Mouse (Mus musculus) testis, postnatal 14 days (tissue): ENCODE results near the gene Rhoa.
"Not testable (repeated sequence)": the region's sequence is repeated elsewhere in the genome, so short reads cannot be mapped to it uniquely, and the experiment has no call there.

Experiments used
- DNase-seq: peaks from one replicate; pipeline ENCODE4 v3.0.0; 2021; ENCODE audit warnings: low spot score

The Rhoa gene

DNA sequence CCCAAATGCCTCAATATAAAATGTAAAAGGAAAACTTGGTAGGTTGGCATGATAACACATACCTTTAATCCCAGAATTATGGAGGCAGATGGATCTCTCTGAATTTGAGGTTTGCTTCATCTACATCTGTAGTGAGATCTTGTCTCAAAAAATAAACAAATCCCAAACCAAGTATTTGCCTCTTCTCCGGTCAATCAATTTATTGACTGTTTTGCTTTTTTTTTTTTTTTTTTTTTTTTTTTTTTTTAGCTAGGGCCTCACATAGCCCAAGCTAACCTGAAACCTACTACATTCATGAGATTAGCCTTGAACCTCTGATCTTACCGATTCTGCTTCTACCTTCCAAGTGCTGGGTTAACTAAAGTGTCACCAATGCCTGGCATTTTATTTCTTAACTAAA, 16.6 kb upstream of the Rhoa start:
- DNase-seq = no peak

DNA sequence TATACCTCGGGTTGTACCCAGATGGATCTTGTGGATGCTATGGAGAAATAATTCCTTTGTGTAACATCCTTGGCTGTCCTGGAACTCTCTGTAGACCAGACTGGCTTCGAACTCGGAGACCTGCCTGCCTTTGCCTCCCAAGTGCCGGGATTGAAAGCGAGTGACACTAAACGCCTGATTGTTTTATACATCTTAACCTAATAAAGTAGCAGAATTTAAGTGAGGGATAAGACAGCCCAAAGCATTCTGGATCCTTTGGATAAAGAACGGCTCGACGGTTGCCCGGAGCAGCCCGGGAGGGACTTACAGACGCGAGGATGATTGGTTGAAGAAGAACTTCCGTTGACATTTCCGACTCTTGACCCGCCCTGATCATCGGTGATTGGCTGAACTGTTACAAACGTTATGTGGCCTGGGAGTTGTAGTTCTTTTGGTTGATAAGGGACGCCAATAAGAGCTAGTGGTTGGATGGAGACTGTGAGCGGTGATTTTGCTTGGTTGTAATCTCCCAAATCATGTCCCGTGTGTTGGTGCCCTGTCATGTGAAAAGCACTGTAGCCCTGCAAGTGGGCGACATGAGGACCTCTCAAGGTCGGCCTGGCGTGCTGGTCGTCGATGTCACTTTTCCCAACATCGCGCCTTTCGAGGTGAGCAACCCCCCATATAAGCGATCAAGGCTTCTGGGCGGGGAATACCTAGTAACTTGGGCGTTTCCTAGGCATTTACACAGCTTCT, 15.7 kb upstream of the Rhoa start, which contains the start of gene Nicn1:
Gene Nicn1, plus strand, starts transcription at position 414 of the 735 bp plus-strand sequence.
- peak; percentile 91 for DNase-seq

DNA sequence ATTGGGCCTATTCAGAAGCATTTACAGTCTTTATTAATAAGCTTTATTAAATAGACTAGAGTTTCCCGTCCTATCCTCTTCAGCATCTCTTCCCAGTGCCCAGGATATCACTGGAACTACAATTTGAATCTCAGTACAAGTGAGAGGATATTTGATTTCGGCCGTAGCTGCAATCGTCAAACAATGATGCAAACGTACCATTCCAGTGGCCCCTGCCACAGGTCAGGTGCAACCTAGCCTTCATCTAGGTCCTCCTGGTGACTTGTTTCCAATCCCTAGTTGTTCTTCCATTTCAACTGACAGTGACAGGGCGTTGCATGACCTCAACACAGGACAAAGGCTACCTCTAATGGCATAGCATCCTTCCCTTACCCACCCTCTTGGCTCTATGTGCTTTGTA, 15.2 kb upstream of the Rhoa start:
- DNase-seq = no peak

DNA sequence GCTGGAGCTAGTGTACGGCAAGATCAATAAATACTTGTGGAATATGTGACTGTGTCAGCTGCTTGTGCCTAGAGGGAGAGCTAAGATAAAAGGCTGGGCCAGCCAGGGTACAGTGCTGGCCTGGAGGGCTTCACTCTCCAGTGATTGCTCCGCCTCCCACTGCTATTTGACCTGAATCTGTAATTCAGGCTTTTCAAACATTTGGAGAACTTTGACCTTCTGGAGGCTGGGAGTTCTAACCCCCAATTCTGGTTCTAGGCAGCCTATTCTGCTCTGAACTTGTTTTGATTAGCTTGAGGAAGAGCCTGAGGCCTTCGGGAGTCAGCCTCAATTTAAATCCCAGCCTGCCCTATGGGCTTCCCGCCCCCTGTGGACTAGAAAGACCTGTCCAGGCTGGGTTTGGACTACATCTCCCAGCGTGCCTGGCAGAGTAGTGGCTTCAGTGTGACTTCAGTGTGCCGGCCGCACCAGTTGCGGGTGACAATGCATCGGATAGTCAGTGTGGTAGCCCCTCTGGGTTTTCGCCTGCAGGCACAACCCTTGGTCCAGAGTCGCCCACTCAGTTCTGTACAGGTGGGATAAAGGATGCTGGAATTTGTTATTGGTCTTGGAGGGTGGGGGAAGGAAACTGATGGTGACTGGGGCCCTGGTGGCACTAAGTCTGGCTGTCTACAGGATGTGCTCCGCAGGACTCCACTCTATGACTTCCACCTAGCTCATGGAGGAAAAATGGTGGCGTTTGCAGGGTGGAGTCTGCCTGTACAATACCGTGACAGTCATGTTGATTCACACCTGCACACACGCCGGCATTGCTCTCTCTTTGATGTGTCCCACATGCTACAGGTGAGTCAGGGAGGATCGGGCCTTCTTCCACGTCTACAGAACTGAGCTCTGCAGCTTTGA, 9.2 kb upstream of the Rhoa start, which contains the start of gene Amt:
Gene Amt, plus strand, starts transcription at position 401 of the 903 bp plus-strand sequence.
- no peak for DNase-seq

DNA sequence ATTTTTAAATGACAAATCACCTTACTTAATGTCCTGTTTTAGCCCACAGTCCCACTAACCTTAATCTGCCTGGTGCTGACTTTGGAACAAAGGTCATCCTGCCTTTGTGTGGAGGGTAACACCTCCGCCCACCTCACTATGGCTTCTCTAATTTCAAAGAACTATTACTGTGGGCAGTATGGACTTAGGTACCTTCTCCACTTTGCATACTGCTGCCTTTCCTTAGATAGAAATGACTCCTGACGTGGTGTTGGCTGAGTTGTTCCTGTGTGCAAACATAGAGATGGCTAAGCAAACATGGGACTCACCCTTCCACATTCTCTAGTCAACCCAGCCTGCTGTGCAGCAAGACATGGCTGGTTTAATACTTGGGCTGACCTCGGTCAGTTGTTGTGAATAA, 4.1 kb upstream of the Rhoa start:
- DNase-seq = no peak

DNA sequence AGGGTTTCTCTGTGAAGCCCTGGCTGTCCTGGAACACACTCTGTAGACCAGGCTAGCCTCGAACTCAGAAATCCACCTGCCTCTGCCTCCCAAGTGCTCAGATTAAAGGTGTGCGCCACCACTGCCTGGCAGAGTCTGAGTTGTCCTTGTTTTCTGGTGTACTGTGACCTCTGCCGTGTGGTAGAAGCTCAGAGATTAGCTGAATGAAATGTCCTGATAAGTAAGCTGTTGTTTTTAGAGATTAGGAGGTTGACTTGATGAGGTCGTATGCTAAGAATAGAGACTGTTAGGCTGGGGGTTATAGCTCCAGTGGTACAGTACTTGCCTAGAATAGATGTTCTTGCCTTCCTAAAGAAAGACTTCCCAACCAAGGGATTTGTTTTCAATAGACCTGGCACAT, 1.2 kb upstream of the Rhoa start:
- no peak for DNase-seq

DNA sequence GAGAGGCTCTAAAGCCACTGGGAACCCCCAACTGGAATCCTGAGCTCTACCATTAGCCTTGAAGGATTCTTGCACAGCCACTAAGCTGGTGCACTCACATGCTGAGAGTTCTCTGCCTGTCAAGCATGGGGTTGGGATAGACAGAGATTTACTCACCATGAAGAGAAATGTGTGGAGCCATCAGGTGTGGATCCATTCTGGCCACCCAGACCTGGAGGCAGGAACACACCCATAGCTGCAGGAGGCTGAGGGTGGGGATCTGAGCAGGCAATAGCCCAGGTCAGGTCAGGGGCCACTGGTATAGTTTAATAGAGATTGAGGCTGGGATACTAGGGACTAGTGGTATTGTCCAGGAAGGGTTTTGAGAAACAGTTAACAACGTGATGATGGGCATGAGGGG, 759 bp upstream of the Rhoa start:
- DNase-seq = no peak

DNA sequence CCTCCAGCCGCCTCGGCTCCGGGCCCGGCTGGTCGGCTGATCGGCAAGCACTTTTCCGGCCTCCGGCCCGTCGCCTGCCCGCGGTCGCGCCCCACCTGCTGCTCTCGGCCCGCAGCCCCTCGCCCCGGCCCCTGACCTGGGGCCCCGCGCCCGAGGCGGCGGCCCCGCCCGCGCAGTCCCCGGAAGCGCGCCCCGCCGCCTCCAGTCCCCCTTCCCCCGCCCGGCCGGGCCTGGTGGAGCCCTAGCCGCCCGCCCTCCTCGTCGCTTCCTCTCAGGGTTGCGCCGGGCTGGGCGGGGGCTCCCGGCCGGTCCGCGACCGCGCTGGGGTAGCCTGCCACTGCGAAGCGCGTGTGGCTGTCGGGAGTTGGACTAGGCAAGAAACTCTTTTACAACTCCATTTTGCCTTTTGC, 647 bp downstream of the Rhoa start:
- DNase-seq = no peak

DNA sequence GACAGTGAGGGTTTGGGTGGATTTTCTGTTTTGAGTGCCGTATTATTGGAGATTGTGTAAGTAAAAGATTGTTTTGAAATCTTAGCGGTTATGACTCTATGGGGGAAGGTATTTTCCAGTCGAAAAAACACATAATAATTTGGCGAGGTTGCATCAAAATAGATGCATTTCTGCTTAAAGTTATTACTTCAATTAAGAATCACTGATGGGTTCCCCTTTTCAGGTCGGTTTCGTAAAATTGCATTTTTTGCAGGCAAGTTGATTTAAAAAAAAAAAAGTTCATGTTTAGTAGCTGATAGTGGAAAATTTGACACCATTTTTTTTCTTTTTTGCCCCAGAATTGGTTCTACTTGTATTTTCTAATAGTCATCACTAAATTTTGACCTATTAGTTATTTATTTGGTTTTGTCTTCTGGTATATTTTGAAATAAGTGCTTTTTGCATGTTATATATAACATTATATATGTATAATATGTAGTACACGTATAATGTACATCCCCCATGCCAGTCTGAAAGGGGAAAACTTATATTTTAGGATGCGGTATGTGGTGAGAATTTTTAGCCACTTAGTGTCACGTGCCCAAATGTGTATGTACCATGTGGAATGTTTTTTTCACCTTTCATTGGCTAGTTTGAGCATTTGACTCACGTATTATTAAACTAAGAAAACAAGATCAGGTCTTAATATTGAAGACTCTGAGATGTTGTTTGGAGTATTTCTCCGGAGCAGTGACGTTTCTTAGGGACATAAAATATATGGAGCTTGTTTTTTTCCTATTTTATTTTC, 1.3 kb downstream of the Rhoa start:
- DNase-seq = no peak

DNA sequence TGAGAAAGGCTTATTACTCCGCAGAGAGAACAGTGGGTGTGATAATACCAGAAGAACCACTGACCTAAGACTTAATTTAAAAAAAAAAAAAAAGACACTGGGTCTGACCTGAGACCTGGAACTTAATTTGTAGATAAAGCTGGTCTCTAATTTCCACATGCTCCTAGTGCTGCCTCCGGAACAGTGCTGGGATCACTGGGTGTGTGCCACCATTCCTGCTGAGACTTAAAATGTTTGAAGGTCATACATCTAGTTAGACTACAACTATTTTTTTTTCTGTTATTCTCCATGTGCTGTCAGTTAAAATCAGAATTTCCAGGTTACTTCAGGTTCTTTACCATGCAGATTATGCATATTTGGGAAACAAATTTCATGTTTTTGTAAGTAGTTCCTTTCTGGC, 2.2 kb downstream of the Rhoa start:
- no peak for DNase-seq

DNA sequence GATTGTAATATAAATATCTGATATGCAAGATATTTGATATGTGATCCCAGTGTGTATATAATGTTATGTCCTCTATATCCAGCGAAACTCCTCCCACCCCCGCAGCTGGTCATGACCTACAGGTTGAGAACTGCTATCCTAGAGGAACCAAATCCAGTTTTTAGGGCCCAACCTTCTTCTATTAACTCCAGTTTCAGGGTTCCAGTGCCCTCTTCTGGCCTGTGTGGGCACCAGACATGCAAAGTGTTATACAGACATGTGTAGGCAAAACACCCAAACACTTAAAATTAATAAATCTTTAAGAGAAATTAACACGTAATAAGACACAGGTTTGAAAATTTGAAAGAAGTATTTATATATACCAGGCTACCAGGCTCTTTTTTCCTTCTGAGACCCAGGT, 11.6 kb downstream of the Rhoa start:
- no peak for DNase-seq

DNA sequence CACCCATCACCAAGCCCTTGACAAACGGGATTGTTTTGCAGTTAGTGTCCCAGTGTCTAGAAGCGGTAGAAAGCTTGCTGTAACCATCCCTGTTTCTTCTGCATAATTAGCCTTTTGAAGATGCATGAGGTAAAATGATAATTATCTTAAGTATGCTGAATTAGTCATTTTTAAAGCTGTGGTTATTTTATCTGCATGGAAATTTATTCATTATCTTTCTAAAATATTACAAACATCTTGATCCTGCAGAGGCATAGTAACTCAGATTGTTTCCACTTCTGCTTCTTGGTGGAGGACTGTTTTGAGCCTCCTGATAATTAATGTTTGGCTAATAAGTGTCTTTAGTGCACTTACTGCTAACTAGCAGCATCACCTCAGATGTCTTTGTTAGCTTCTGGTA, 12.5 kb downstream of the Rhoa start:
- DNase-seq = no peak

DNA sequence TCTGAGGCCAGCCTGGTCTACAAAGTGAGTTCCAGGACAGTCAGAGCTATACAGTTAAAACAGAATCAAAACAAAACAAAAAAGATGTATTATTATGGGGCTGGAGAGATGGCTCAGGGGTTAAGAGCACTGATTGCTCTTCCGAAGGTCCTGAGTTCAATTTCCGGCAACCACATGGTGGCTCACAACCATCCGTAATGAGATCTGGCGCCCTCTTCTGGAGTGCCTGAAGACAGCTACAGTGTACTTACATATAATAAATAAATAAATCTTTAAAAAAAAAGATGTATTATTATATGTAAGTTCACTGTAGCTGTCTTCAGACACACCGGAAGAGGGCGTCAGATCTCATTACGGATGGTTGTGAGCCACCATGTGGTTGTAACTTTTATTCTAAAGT, 16.1 kb downstream of the Rhoa start:
- DNase-seq = not testable (repeated sequence)

DNA sequence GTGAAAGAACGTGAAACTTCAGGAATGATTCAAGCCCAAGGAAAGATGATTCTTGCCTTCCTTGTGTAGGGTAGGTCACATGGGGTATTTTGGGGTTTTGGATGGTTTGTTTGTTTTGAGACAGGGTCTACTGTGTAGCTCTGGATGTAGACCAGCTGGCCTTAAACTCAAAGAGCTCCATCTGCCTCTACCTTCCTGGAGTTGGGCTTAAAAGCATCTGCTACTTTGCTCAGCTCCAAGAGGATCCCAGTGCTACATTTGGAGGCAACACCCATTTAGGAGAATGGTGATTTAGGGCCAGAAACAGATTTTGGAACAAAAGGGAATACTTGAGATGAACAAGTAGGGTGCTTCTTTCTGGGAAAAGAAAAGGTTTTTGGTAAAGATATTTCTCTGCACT, 18.9 kb downstream of the Rhoa start:
- no peak for DNase-seq

DNA sequence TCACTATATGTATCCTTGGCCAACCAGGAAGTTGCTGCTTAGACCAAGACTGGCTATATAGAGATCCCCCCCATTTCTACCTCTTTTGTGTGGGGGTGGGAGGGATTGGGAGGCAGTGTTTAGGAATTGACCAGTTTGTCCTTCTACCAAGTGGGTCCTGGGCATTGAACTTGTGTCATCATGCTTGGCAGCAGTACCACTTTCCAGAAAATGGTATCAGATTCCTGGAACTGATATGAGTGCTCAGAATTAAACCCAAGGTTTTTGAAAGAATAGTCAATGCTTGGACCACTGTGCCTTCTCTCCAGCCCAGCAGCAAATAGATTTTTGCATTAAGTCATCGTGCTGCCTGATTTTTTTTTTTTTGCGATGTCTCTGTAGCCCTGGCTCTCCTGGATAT, 19.9 kb downstream of the Rhoa start:
- DNase-seq = no peak

DNA sequence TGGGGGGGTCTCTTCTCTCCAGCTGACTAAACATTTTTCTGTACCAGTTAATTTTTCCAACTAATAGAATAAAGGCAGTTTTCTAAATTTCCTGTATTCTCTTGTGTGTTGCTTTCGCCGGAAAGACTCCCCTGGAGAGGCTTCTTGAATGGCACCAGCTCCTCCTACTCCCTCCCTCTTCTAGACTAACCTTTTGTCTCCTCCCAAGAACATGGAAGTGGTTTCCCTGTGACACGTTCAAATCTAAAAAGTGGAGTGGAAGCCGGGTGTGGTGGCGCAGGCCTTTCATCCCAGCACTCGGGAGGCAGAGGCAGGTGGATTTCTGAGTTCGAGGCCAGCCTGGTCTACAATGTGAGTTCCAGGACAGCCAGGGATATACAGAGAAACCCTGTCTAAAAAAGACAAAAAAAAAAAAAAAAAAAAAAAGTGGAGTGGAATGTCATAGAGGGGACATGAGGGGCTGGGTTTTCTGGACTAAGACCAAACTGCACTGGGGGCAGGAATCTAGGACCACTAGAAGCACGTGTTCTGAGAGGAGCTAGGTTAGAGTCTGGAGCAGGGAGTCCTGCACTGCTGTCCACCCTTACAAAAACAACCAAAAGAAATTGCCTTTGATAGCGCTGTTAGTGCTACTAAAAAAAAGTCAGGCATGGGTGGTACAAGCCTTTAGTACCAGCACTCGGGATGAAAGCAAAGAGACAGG, 32.1 kb downstream of the Rhoa start:
- no peak for DNase-seq

DNA sequence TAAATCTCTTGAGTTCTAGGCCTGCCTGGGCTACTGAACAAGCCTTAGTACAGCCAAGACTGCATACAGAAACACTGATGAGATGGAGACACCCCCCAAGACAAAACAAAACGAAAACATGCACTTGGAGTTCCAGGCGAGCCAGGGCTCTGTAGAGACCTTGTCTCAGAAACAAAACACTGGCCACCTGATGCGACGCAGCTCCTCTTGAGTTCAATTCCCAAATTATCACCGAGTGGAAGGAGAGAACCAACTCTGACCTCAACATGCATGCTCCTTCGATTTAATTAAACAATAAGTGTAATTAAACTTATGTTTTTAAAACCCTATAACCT, 32.6 kb downstream of the Rhoa start:
- no peak for DNase-seq

DNA sequence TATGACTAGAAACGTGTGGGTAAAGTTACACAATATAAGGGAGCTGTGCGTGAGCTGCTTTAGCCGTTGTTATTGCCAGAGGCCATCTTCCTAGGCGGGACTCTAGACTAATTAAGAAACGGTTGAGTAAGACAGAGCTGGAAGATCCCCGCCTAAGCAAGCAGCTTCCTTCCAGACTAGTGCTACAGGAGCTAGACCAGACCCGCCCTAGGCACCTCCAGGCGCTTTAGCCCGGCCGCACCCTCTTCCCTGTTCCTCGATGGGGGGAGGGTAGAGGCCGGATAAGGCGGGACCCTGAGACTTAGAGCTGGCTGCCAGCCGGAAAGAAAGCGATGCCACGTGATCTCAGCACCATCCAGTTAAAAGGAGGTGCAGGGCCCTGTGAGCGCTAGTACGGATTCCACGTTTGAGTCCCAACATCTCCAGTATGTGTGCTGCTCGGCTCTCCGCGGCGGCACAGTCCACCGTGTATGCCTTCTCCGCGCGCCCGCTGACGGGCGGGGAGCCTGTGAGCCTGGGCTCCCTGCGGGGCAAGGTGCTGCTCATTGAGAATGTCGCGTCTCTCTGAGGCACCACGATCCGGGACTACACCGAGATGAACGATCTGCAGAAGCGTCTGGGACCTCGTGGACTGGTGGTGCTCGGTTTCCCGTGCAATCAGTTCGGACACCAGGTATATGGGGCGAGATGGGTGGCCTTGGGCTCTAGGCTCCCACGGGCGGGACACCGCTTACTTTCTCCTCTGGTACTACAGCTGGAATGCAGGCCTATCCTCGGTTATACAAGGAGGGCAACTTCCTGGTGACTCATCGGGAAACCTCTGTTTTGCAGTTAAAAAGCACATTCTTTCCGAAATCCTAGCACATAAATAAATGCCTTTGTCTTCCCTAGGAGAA, 33.2 kb downstream of the Rhoa start, which contains the start of gene Gpx1:
Gene Gpx1, plus strand, starts transcription at position 18 of the 896 bp plus-strand sequence.
- DNase-seq = peak; percentile 88

DNA sequence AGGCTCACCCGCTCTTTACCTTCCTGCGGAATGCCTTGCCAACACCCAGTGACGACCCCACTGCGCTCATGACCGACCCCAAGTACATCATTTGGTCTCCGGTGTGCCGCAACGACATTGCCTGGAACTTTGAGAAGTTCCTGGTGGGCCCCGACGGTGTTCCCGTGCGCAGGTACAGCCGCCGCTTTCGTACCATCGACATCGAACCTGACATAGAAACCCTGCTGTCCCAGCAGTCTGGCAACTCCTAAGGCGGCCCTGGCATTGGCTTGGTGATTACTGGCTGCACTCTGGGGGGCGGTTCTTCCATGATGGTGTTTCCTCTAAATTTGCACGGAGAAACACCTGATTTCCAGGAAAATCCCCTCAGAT, 33.9 kb downstream of the Rhoa start:
- no peak for DNase-seq

DNA sequence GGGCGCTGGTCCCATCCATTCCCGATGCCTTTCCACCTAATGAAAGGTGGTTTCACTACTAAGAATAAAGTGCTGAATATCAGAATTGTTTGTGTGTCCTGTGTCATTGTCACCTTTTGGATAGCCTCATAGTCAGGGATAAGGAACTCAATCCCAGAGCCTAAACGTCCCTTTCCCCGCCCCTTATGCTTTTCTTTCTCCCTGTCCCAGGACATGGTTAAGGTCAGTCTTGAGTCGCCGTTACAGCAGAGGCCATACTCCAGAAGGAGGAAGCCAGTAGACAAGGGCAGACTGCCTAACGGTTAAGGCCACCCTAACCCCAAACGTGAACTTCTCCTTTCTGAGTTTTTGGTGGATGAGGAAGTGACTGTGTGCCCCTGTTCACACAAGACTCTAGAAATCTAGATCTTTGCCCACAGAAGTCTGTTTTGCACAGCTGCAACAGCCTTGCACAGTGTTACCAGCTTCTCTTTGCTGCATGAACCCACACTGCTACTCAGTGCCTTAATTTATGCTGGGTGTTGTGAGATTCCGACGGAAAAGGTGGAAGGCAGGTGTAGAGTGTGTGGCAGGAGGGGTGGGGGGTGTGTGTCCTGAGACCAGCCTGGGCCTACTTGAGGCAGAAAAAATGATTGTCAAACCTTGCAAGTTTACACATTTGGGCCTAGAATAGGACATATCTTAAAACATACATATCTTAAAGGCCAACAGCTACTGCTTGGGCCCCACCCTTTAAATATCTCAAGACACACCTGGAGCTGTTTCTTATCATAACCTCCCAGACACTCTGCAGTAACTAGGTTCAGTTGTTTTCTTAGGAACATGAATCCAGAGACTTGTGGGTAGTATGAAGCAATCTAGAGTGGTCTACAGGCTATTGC, 34.6 kb downstream of the Rhoa start:
- DNase-seq = no peak
